Mouse (Mus musculus): ENCODE measurements around the gene Cdkn1a. TPM values are rescaled to one million over a fixed set of nuclear protein-coding genes. Genes with fewer than 3 reads are reported as not detected.

Gene Cdkn1a
- polyA plus RNA-seq (2014; fragmentation: Illumina TruSeq; extraction: RNeasy Lipid Tissue Mini Kit (QIAGEN cat#74804); ENCODE audit: low read depth, low replicate concordance), result 148 TPM

DNA sequence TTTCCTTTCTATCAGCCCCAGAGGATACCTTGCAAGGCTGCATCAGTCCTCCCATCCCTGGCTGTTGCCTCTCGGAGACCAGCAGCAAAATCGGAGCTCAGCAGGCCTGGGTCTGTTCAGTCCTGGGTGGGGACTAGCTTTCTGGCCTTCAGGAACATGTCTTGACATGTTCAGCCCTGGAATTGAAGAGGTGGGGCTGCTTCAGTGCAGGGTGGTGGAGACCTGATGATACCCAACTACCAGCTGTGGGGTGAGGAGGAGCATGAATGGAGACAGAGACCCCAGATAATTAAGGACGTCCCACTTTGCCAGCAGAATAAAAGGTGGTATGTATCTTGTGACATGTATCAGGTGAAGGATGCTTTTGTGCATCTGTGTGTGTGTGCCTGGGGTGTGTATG lies at the start of gene Cdkn1a:
Gene Cdkn1a (plus strand): TSS at position 201 of the 400 bp plus-strand sequence.

DNA sequence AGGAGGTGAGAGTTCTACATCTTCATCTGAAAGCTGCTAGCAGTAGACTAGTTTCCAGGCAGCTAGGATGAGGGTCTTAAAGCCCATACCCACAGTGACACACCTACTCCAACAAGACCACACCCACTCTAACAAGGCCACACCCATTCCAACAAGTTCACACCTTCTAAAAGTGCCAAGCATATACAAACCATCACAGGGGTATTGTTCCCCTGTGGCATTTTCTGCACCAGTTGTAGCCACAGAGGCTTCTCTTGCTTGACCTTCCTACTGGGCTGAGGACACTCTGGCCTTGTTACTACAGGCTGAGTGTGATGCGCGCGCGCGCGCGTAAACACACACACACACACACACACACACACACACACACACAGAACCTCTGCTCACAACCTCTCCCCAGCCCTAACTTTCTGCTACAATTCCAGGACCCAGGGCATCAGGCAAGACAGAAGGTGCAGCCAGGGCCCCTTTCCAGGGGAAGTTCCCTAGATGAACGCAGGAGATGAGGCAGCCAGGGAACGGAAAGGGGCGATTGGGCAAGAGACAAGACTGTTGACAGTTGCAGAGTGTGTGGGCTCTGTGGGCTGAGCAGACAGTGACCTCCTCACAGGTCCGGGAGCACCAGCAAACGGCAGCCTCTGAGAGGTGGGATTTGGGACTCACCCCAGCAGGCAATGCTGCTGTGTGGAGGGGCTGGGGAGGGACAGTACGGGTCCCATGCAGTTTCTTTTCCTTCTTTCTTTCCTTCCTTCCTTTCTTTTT lies 23.0 kb downstream of the Cdkn1a start, which contains the start of gene Rab44:
Gene Rab44 (plus strand): TSS at position 555 of the 762 bp plus-strand sequence.

Other genes starting within 250 kb of the Cdkn1a start
- 0.82 TPM for gene Pnpla1, start 232.6 kb upstream of the Cdkn1a start, polyA plus RNA-seq (2014; fragmentation: Illumina TruSeq; extraction: RNeasy Lipid Tissue Mini Kit (QIAGEN cat#74804); ENCODE audit: low read depth, low replicate concordance)
- 53.6 TPM for gene 4930539E08Rik, start 175.7 kb upstream of the Cdkn1a start, polyA plus RNA-seq (2014; fragmentation: Illumina TruSeq; extraction: RNeasy Lipid Tissue Mini Kit (QIAGEN cat#74804); ENCODE audit: low read depth, low replicate concordance)
- gene Pxt1, start 147.1 kb upstream of the Cdkn1a start, polyA plus RNA-seq (2014; fragmentation: Illumina TruSeq; extraction: RNeasy Lipid Tissue Mini Kit (QIAGEN cat#74804); ENCODE audit: low read depth, low replicate concordance), result not detected
- 40.3 TPM for gene Kctd20, start 139.0 kb upstream of the Cdkn1a start, polyA plus RNA-seq (2014; fragmentation: Illumina TruSeq; extraction: RNeasy Lipid Tissue Mini Kit (QIAGEN cat#74804); ENCODE audit: low read depth, low replicate concordance)
- 206 TPM for gene Stk38, start 83.0 kb upstream of the Cdkn1a start, polyA plus RNA-seq (2014; fragmentation: Illumina TruSeq; extraction: RNeasy Lipid Tissue Mini Kit (QIAGEN cat#74804); ENCODE audit: low read depth, low replicate concordance)
- gene Srsf3, start 58.3 kb upstream of the Cdkn1a start, polyA plus RNA-seq (2014; fragmentation: Illumina TruSeq; extraction: RNeasy Lipid Tissue Mini Kit (QIAGEN cat#74804); ENCODE audit: low read depth, low replicate concordance), result 525 TPM
- gene Rab44, start 23.2 kb downstream of the Cdkn1a start, polyA plus RNA-seq (2014; fragmentation: Illumina TruSeq; extraction: RNeasy Lipid Tissue Mini Kit (QIAGEN cat#74804); ENCODE audit: low read depth, low replicate concordance), result not detected
- not detected for gene Cpne5, start 147.2 kb downstream of the Cdkn1a start, polyA plus RNA-seq (2014; fragmentation: Illumina TruSeq; extraction: RNeasy Lipid Tissue Mini Kit (QIAGEN cat#74804); ENCODE audit: low read depth, low replicate concordance)
- gene Ppil1, start 173.2 kb downstream of the Cdkn1a start, polyA plus RNA-seq (2014; fragmentation: Illumina TruSeq; extraction: RNeasy Lipid Tissue Mini Kit (QIAGEN cat#74804); ENCODE audit: low read depth, low replicate concordance), result 14.9 TPM
- gene BC004004, start 177.8 kb downstream of the Cdkn1a start, polyA plus RNA-seq (2014; fragmentation: Illumina TruSeq; extraction: RNeasy Lipid Tissue Mini Kit (QIAGEN cat#74804); ENCODE audit: low read depth, low replicate concordance), result 76.9 TPM
- not detected for gene Pi16, start 226.7 kb downstream of the Cdkn1a start, polyA plus RNA-seq (2014; fragmentation: Illumina TruSeq; extraction: RNeasy Lipid Tissue Mini Kit (QIAGEN cat#74804); ENCODE audit: low read depth, low replicate concordance)

Data from sigmoid colon, adult 10 weeks (tissue).